Mouse (Mus musculus) liver, adult 2 months (tissue): ENCODE results near the gene Gm1043. TPM values are rescaled to one million over a fixed set of nuclear protein-coding genes. Genes with fewer than 3 reads are reported as not detected.
A peak's percentile ranks its signal among the peaks of the same experiment; 100 is the strongest.

ENCODE experiments used
- DNase-seq: peaks from one replicate; pipeline ENCODE4 v3.0.0-alpha.2; 2011; ENCODE audit warnings: low read depth, low spot score; ENCODE audit errors: extremely low read depth
- H3K27ac ChIP-seq: fragments of 200-500 bp; replicated peaks from 2 replicates; pipeline ENCODE4 v1.5.1; 2012; ENCODE audit warnings: low read depth, mild to moderate bottlenecking, control low read depth, inconsistent platforms, low read length; ENCODE audit not compliant: insufficient read depth
- H3K27me3 ChIP-seq: fragments of 200-500 bp; 2 replicates; pipeline ENCODE4 v1.6.1; 2012; ENCODE audit warnings: mild to moderate bottlenecking, moderate library complexity, low read length, inconsistent platforms; ENCODE audit not compliant: control insufficient read depth, insufficient read depth
- H3K36me3 ChIP-seq: fragments of 200-500 bp; 2 replicates; pipeline ENCODE4 v1.6.1; 2012; ENCODE audit warnings: low read length, inconsistent platforms; ENCODE audit not compliant: control insufficient read depth, insufficient read depth
- H3K4me1 ChIP-seq: fragments of 200-500 bp; 2 replicates; pipeline ENCODE4 v1.6.1; 2011; ENCODE audit warnings: low read length; ENCODE audit not compliant: control insufficient read depth, insufficient read depth
- H3K4me3 ChIP-seq: fragments of 200-500 bp; 2 replicates; pipeline ENCODE4 v1.5.1; 2011; ENCODE audit warnings: low read depth, mild to moderate bottlenecking, control low read depth, low read length, moderate library complexity; ENCODE audit not compliant: insufficient read depth
- H3K79me2 ChIP-seq: fragments of 200-500 bp; 2 replicates; pipeline ENCODE4 v1.6.1; 2012; ENCODE audit warnings: inconsistent platforms, mild to moderate bottlenecking, low read length, moderate library complexity; ENCODE audit not compliant: control insufficient read depth, insufficient read depth
- H3K9ac ChIP-seq: fragments of 200-500 bp; 2 replicates; pipeline ENCODE4 v1.6.1; 2012; ENCODE audit warnings: low read depth, mild to moderate bottlenecking, control low read depth, inconsistent platforms, low read length
- CTCF ChIP-seq: fragments of 200-500 bp; IDR thresholded peaks from 2 replicates; pipeline ENCODE4 v1.5.1; 2011; ENCODE audit warnings: low read depth, low read length, control low read depth
- POLR2A ChIP-seq: fragments of 200-500 bp; IDR thresholded peaks from 2 replicates; pipeline ENCODE4 v1.6.1; 2011; ENCODE audit warnings: low read length, control low read depth; ENCODE audit not compliant: insufficient read depth; ENCODE audit errors: extremely low read depth
- WGBS: fragments of 180-500 bp; shearing (Covaris S2); methylation state at CpG from one replicate; pipeline ENCODE4 v1.1.7; 2018; 5-methylcytosine and 5-hydroxymethylcytosine counted together
- polyA plus RNA-seq: library from polyadenylated mRNA; depleted of rRNA; stranded (reverse); fragments of >200 nt; gene quantifications from 2 replicates; pipeline ENCODE4 v1.2.3, GENCODE M21; 2012
- total RNA-seq: library from RNA; depleted of rRNA; stranded (reverse); fragments of >200 nt; gene quantifications from 2 replicates; pipeline ENCODE4 v1.2.3, GENCODE M21; 2014

The Gm1043 gene
- total and polyA plus RNA-seq, 2 experiments = 0.05 TPM; not detected in 1

DNA sequence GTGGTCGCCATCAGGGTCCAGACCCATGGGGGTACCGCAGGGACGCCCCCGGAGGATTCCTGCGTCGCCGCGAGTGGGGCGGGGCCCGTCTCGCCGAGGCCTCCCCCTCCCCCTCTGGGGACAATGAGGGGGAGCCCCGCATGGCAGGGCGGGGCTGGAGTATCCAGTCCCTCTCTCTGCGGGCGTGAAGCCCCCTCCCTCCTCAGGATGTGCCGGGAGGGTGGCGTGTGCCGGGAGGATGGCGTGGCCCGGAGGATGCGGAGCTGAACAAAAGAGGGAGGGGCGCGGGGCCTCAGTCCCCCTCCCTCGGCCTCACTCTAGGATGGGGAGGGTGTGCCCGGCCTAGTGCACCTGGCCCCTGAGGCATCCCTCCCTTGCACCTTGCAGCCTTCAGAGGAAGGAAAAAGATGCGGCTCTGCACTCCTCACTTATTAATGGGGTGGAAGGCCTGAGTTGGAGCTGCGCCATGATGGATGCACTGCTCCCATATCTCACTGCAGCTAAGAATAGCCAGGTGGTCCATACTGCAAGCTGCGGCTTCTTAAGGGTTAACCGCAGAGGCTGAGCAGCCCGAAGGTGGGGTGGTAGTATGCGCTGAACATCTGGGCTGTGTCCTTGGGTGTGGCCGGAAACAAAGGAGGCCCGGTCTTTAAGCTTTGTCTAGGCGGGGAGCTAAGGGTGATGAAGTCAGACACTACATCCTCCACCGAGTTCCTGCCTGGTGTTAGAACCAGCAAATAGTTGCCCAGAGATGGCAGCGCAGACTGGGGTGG is 161.2 kb downstream of the Gm1043 start:
- Histone ChIP-seq H3K79me2 (no peaks in the 10 kb centered on the region), H3K4me3 (peak overlapping the region; percentile 29; the same call in 1 of the 2 replicates), H3K4me1 (no peaks in the 10 kb centered on the region), H3K27ac (no peak overlapping the region), H3K36me3 (no peaks in the 10 kb centered on the region), H3K9ac (no peak overlapping the region), H3K27me3 (peaks cover 35% of the 10 kb centered on the region)
- WGBS = 3% methylated on average over 34 of the region's 37 CpGs
- DNase-seq = no peak
- TF ChIP-seq CTCF (no peak), POLR2A (no peak)

DNA sequence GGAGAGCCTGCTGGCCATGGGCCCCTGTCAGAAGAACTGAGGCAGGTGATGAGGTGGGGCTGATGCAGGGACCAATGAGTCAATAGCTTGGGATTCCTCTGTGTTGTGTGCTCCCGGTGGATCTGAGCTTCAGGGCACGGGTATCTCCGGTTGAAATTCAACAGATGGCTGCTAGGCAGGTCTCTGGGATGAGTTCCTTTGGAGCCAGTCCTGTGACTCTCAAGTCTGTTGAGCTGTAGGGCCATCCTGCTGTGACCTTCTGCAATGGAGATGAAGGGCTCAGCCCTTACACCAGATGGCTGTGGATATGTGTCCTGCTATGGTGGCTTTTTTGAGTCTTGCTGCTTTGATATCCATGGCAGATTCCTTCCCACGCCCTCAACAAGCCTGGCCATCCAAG is 162.3 kb downstream of the Gm1043 start:
- H3K79me2 ChIP-seq = no peaks in the 10 kb centered on the region
- TF ChIP-seq CTCF = no peak
- no peak for TF ChIP-seq POLR2A
- DNase-seq = no peak
- peaks cover 26% of the 10 kb centered on the region for H3K27me3 ChIP-seq
- H3K4me3 ChIP-seq = no peak overlapping the region
- no peaks in the 10 kb centered on the region for H3K4me1 ChIP-seq
- no peaks in the 10 kb centered on the region for H3K36me3 ChIP-seq
- WGBS = 39% methylated on average over 4 of the region's 4 CpGs
- H3K27ac ChIP-seq = no peak overlapping the region
- no peak overlapping the region for H3K9ac ChIP-seq

DNA sequence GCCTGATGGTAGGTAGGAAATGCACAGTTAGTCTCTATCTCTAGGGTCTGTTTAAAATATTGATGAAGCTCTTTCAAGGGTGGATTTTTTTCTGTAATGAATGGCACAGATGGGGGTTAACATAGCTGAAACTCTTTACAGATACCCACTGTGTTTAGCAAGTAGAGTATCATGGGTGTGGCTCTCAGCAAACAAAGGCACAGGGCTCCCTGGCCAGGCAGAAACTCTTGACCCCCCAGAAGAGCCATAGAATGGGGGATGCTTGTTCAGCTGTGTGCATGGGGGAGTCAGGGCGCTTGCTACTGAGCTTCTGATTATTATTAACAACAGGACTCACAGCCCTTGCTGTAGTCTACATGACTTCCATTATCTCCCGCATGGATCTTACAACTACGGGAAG is 163.7 kb downstream of the Gm1043 start:
- H3K4me3 ChIP-seq = no peak overlapping the region
- no peaks in the 10 kb centered on the region for H3K4me1 ChIP-seq
- H3K27ac ChIP-seq = no peak overlapping the region
- H3K79me2 ChIP-seq = no peaks in the 10 kb centered on the region
- no peak for TF ChIP-seq CTCF
- TF ChIP-seq POLR2A = no peak
- WGBS = 69% methylated on average over 3 of the region's 3 CpGs
- H3K36me3 ChIP-seq = no peaks in the 10 kb centered on the region
- DNase-seq = no peak
- H3K27me3 ChIP-seq = peaks cover 16% of the 10 kb centered on the region
- no peak overlapping the region for H3K9ac ChIP-seq

DNA sequence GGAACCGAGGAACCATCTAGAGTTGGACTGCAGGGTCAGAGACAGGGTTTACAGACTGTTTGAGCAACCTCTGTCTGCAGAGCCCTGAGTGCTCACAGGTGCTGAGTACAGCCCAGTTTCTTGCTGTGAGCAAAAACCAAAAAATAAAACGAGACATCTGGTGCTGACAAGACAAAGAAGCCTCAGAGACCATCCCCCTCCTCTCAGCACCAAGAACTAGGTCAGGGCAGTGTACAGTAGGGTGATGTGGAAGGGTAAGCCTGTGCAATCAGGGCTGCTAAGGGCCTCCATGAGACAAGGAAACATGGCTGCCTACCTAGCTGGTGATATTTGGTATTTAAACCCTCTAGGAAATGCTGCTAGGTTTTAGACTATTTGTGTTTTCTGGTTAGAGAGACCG is 166.4 kb downstream of the Gm1043 start:
- WGBS = 55% methylated on average over 3 of the region's 3 CpGs

DNA sequence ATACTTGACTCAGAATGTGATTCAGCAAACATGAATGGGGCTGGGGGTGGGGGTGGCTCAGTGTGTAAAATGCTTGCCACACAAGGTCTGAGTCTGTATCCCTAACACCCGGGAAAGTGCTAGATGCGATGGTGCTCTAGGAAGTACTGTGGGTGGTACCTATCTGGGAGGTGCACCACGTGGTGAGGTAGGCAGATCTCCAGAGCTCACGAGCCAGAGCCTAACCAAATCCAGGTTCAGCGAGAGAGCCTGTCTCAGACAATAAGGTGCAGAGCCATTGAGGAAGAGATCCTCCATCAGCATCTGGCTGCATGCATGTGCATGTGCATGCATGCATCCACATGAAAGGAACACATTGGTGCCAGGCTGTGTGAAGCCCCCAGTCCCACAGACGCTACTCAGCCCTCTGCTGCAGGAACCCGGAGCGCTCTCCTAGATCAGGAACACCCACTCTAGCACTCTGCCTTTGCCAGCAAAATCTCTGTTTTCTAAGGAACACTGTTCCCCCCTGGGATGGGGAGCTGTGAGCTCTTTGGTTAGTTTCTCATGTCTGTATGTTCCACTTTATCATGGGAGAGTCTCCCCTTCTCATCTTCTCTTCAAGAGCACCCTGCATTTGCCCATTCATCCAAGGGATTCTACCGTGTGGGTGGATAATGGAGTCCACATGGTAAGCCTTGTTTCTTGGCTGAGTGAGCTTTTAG is 167.1 kb downstream of the Gm1043 start:
- no peak overlapping the region for H3K9ac ChIP-seq
- TF ChIP-seq POLR2A = no peak
- no peak for TF ChIP-seq CTCF
- H3K36me3 ChIP-seq = no peaks in the 10 kb centered on the region
- no peak overlapping the region for H3K4me3 ChIP-seq
- H3K27me3 ChIP-seq = no peaks in the 10 kb centered on the region
- no peaks in the 10 kb centered on the region for H3K79me2 ChIP-seq
- no peaks in the 10 kb centered on the region for H3K4me1 ChIP-seq
- no peak overlapping the region for H3K27ac ChIP-seq
- no peak for DNase-seq
- WGBS = 74% methylated on average over 9 of the region's 9 CpGs

More for the DNA sequence above, 166.4 kb downstream of the Gm1043 start:
- H3K9ac ChIP-seq = no peak overlapping the region
- no peak for TF ChIP-seq POLR2A
- TF ChIP-seq CTCF = no peak
- DNase-seq = no peak
- H3K27me3 ChIP-seq = no peaks in the 10 kb centered on the region
- H3K36me3 ChIP-seq = no peaks in the 10 kb centered on the region
- no peaks in the 10 kb centered on the region for H3K4me1 ChIP-seq
- H3K27ac ChIP-seq = no peak overlapping the region
- H3K79me2 ChIP-seq = no peaks in the 10 kb centered on the region
- no peak overlapping the region for H3K4me3 ChIP-seq

DNA sequence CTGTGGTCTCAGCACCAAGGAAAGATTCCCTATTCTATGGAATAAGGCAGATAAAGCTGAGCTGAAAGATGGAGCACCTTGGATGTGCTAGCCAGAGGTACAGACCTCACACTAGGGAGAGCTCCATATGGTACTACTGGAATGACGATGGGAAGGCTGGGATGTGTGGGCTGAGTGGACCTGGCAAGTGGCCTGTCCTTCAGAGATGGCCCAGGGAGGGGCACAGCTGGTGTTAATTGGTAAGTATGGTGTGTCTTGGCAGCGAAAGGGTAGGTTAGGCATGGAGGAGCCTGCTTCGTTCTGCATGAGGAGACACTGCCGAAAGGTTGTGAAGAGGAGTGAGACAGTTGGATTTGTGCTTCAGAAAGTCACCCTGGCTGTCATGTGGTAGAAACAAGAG is 169.4 kb downstream of the Gm1043 start:
- Histone ChIP-seq H3K4me3 (no peak overlapping the region), H3K4me1 (no peaks in the 10 kb centered on the region), H3K9ac (no peak overlapping the region), H3K79me2 (no peaks in the 10 kb centered on the region), H3K27ac (no peak overlapping the region), H3K27me3 (no peaks in the 10 kb centered on the region), H3K36me3 (no peaks in the 10 kb centered on the region)
- no peak for DNase-seq
- TF ChIP-seq POLR2A (no peak), CTCF (no peak)
- 83% methylated on average over 4 of the region's 4 CpGs for WGBS
